Mouse (Mus musculus) CD8-positive naive resting alpha-beta T cell, adult 2 months (primary cell): ENCODE results near the gene Rptor.
"Not testable (repeated sequence)": the region's sequence is repeated elsewhere in the genome, so short reads cannot be mapped to it uniquely, and the experiment has no call there.

Source experiments
- DNase-seq, 2 experiments: peaks; one replicate each; pipeline ENCODE4 v3.0.0; 2022; ENCODE audit warnings: low read depth in 2 of 2, low spot score in 2 of 2

The Rptor gene

GRCm38 (mm10) chr11:119644612-119645379 lies 42.1 kb downstream of the Rptor start:
- DNase-seq = no peak

GRCm38 (mm10) chr11:119650456-119650855 lies 47.8 kb downstream of the Rptor start:
- no peak for DNase-seq

- no peak for DNase-seq
These were observed 50.6 kb downstream of the Rptor start for GRCm38 (mm10) chr11:119653336-119653735.

GRCm38 (mm10) chr11:119657534-119657933 lies 54.8 kb downstream of the Rptor start:
- DNase-seq = no peak

- no peak for DNase-seq
These were observed 56.6 kb downstream of the Rptor start for GRCm38 (mm10) chr11:119659296-119659695.

- DNase-seq = not testable (repeated sequence)
These were observed 58.8 kb downstream of the Rptor start for GRCm38 (mm10) chr11:119661479-119661878.

- no peak for DNase-seq
These were observed 61.2 kb downstream of the Rptor start for GRCm38 (mm10) chr11:119663876-119664275.

GRCm38 (mm10) chr11:119664678-119665307 lies 62.1 kb downstream of the Rptor start:
- no peak for DNase-seq

GRCm38 (mm10) chr11:119665308-119665702 lies 62.6 kb downstream of the Rptor start:
- DNase-seq = no peak

GRCm38 (mm10) chr11:119666567-119667108 lies 63.9 kb downstream of the Rptor start:
- no peak for DNase-seq

- DNase-seq = peak; percentile 79 to 83
These were observed 68.3 kb downstream of the Rptor start for GRCm38 (mm10) chr11:119670690-119671666.

GRCm38 (mm10) chr11:119672041-119672440 lies 69.3 kb downstream of the Rptor start:
- DNase-seq = no peak

GRCm38 (mm10) chr11:119672775-119673174 lies 70.1 kb downstream of the Rptor start:
- no peak for DNase-seq

GRCm38 (mm10) chr11:119674835-119675234 lies 72.1 kb downstream of the Rptor start:
- DNase-seq = no peak

GRCm38 (mm10) chr11:119675546-119675945 lies 72.8 kb downstream of the Rptor start:
- DNase-seq = no peak

- no peak for DNase-seq
These were observed 74.2 kb downstream of the Rptor start for GRCm38 (mm10) chr11:119676751-119677411.

- no peak for DNase-seq
These were observed 75.7 kb downstream of the Rptor start for GRCm38 (mm10) chr11:119678427-119678826.

GRCm38 (mm10) chr11:119680735-119681134 lies 78.0 kb downstream of the Rptor start:
- DNase-seq = no peak

GRCm38 (mm10) chr11:119682285-119682684 lies 79.6 kb downstream of the Rptor start:
- DNase-seq = no peak

- DNase-seq = no peak
These were observed 81.1 kb downstream of the Rptor start for GRCm38 (mm10) chr11:119683796-119684195.

- DNase-seq = no peak
These were observed 82.8 kb downstream of the Rptor start for GRCm38 (mm10) chr11:119685477-119685876.
